Mouse (Mus musculus): Measurements from ENCODE around the gene Vmn1r221. TPM values are rescaled to one million over a fixed set of nuclear protein-coding genes. Genes with fewer than 3 reads are reported as not detected.
"Not testable (repeated sequence)": the region's sequence is repeated elsewhere in the genome, so short reads cannot be mapped to it uniquely, and the experiment has no call there.

Vmn1r221 gene
- total RNA-seq (2021), result not detected
- long read RNA-seq, experiment 1, result 0 reads
- long read RNA-seq, experiment 2, result 0 reads

- DNase-seq; intact Hi-C loops (cut with DNase I): not testable (repeated sequence)
Measured at GRCm38 (mm10) chr13:23213827-23214226, at the start of gene Vmn1r221. TSS of gene Vmn1r221 (plus strand) at chr13:23214127.

GRCm38 (mm10) chr13:23166471-23166870 is 47.5 kb upstream of the Vmn1r221 start:
- intact Hi-C loops (cut with DNase I); DNase-seq: not testable (repeated sequence)

- intact Hi-C loops (cut with DNase I), result no loop called here
- no peak for DNase-seq
Measured at GRCm38 (mm10) chr13:23187875-23188274, 26.1 kb upstream of the Vmn1r221 start, which contains the start of gene Vmn1r220. TSS of gene Vmn1r220 (minus strand) at chr13:23187975.

- intact Hi-C loops (cut with DNase I); DNase-seq: not testable (repeated sequence)
Measured at GRCm38 (mm10) chr13:23203885-23204284, 10.0 kb upstream of the Vmn1r221 start.

GRCm38 (mm10) chr13:23235847-23236246 is 21.9 kb downstream of the Vmn1r221 start, which contains the start of gene Vmn1r222:
TSS of gene Vmn1r222 (minus strand) at chr13:23235947.
- intact Hi-C loops (cut with DNase I), result not testable (repeated sequence)

GRCm38 (mm10) chr13:23246834-23247233 is 32.9 kb downstream of the Vmn1r221 start, which contains the start of gene Vmn1r223:
TSS of gene Vmn1r223 (plus strand) at chr13:23247134.
- not testable (repeated sequence) for DNase-seq
- intact Hi-C loops (cut with DNase I), result loop anchor here (5.0 kb wide), 1 partner anchor 1175 kb away; no protein-coding TSS in a partner anchor

More at GRCm38 (mm10) chr13:23235847-23236246, 21.9 kb downstream of the Vmn1r221 start, which contains the start of gene Vmn1r222:
- not testable (repeated sequence) for DNase-seq

- no peak for DNase-seq
- intact Hi-C loops (cut with DNase I), result no loop called here
Measured at GRCm38 (mm10) chr13:23258546-23259048, 44.7 kb downstream of the Vmn1r221 start.

- intact Hi-C loops (cut with DNase I); DNase-seq: not testable (repeated sequence)
Measured at GRCm38 (mm10) chr13:23268606-23269005, 54.7 kb downstream of the Vmn1r221 start.

- DNase-seq; intact Hi-C loops (cut with DNase I): not testable (repeated sequence)
Measured at GRCm38 (mm10) chr13:23269127-23269526, 55.2 kb downstream of the Vmn1r221 start.

GRCm38 (mm10) chr13:23269681-23270080 is 55.8 kb downstream of the Vmn1r221 start:
- DNase-seq, result no peak
- intact Hi-C loops (cut with DNase I), result no loop called here

- no peak for DNase-seq
- intact Hi-C loops (cut with DNase I), result no loop called here
Measured at GRCm38 (mm10) chr13:23270321-23271101, 56.6 kb downstream of the Vmn1r221 start.

Other genes with a start within 250 kb of the Vmn1r221 start
- not detected for gene Vmn1r213, start 206.5 kb upstream of the Vmn1r221 start, total RNA-seq (2021)
- not detected for gene Vmn1r214, start 183.7 kb upstream of the Vmn1r221 start, total RNA-seq (2021)
- gene Vmn1r215, start 146.1 kb upstream of the Vmn1r221 start, total RNA-seq (2021), result not detected
- not detected for gene Vmn1r217, start 95.9 kb upstream of the Vmn1r221 start, total RNA-seq (2021)
- gene Vmn1r218, start 81.0 kb upstream of the Vmn1r221 start, total RNA-seq (2021), result not detected
- not detected for gene Vmn1r219, start 54.8 kb upstream of the Vmn1r221 start, total RNA-seq (2021)
- gene Vmn1r220, start 26.2 kb upstream of the Vmn1r221 start, total RNA-seq (2021), result not detected
- gene Vmn1r222, start 21.8 kb downstream of the Vmn1r221 start, total RNA-seq (2021), result not detected
- gene Vmn1r223, start 33.0 kb downstream of the Vmn1r221 start, total RNA-seq (2021), result not detected
- 10 to 100 TPM in 1 of 2 experiments, 1 to 10 TPM in 1; 8.4 to 11.1 TPM for gene Zfp322a, start 155.1 kb downstream of the Vmn1r221 start, total RNA-seq (2021)
- 1 to 10 TPM; 3.2 to 3.3 TPM for gene Abt1, start 209.7 kb downstream of the Vmn1r221 start, total RNA-seq (2021)

Measured in gastrocnemius, postnatal 36 days (tissue).